Mouse (Mus musculus) kidney, adult 2 months (tissue): ENCODE data around the gene Klb. TPM values are rescaled to one million over a fixed set of nuclear protein-coding genes. Genes with fewer than 3 reads are reported as not detected.
A peak's percentile ranks its signal among the peaks of the same experiment; 100 is the strongest.

ENCODE experiments used
- DNase-seq: peaks from one replicate; pipeline ENCODE4 v3.0.0; 2021
- H3K27ac ChIP-seq: fragments of 200-500 bp; 2 replicates; pipeline ENCODE4 v1.5.1; 2012; ENCODE audit warnings: low read depth, low read length, control low read depth, inconsistent platforms; ENCODE audit not compliant: insufficient read depth
- H3K27me3 ChIP-seq: fragments of 200-500 bp; replicated peaks from 2 replicates; pipeline ENCODE4 v1.6.1; 2012; ENCODE audit warnings: mild to moderate bottlenecking, moderate library complexity, low read length, inconsistent platforms; ENCODE audit not compliant: control insufficient read depth, insufficient read depth
- H3K36me3 ChIP-seq: fragments of 200-500 bp; 2 replicates; pipeline ENCODE4 v1.6.1; 2012; ENCODE audit warnings: mild to moderate bottlenecking, moderate library complexity, low read length, inconsistent platforms; ENCODE audit not compliant: control insufficient read depth, insufficient read depth
- H3K4me1 ChIP-seq: fragments of 200-500 bp; 2 replicates; pipeline ENCODE4 v1.6.1; 2011; ENCODE audit warnings: low read length; ENCODE audit not compliant: control insufficient read depth, insufficient read depth
- H3K4me3 ChIP-seq: fragments of 200-500 bp; 2 replicates; pipeline ENCODE4 v1.5.1; 2011; ENCODE audit warnings: mild to moderate bottlenecking, low read depth, low read length, control low read depth; ENCODE audit not compliant: insufficient read depth
- CTCF ChIP-seq: fragments of 200-500 bp; conservative IDR thresholded peaks from 2 replicates; pipeline ENCODE4 v1.5.1; 2011; ENCODE audit warnings: low read depth, mild to moderate bottlenecking, control low read depth, low read length, moderate library complexity, mixed read lengths; ENCODE audit not compliant: insufficient read depth, insufficient read length
- POLR2A ChIP-seq: fragments of 200-500 bp; IDR thresholded peaks from one replicate; pipeline ENCODE4 v1.6.1; 2011; ENCODE audit warnings: low read depth, low read length, control low read depth
- WGBS: fragments of 180-500 bp; shearing (Covaris S2); methylation state at CpG from one replicate; pipeline ENCODE4 v1.1.7; 2018; 5-methylcytosine and 5-hydroxymethylcytosine counted together
- polyA plus RNA-seq: library from polyadenylated mRNA; depleted of rRNA; stranded (reverse); fragments of >200 nt; gene quantifications from 2 replicates; pipeline ENCODE4 v1.2.3, GENCODE M21; 2012

The Klb gene
- polyA plus RNA-seq, 1 experiment = 1.5 TPM

DNA sequence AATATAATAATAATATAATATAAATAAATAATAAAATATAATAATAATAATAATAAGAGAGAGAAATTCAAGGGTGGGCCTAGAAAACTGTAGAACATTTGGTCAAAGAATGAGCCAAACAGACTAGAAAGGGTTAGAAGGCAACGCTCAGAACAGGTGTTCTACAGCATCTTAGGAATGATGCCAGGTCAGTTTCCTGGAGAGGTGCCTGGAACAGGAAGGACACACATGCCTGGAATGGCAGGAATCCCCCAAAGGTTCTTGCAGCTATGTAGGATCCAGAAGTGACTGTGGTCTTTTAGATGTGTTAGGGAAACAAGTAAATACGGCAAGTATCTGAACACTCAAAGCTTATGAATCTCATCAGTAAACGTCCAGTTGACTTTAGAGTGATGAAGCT, 23.8 kb upstream of the Klb start:
- TF ChIP-seq POLR2A (no peak), CTCF (no peak)
- 54% methylated on average over 3 of the region's 3 CpGs for WGBS
- no peak overlapping the region for H3K27ac ChIP-seq
- peaks cover 7% of the 10 kb centered on the region; the same call in 1 of the 2 replicates for H3K4me1 ChIP-seq
- H3K27me3 ChIP-seq = no peaks in the 10 kb centered on the region
- H3K36me3 ChIP-seq = no peaks in the 10 kb centered on the region
- DNase-seq = peak; percentile 23
- no peak overlapping the region for H3K4me3 ChIP-seq

DNA sequence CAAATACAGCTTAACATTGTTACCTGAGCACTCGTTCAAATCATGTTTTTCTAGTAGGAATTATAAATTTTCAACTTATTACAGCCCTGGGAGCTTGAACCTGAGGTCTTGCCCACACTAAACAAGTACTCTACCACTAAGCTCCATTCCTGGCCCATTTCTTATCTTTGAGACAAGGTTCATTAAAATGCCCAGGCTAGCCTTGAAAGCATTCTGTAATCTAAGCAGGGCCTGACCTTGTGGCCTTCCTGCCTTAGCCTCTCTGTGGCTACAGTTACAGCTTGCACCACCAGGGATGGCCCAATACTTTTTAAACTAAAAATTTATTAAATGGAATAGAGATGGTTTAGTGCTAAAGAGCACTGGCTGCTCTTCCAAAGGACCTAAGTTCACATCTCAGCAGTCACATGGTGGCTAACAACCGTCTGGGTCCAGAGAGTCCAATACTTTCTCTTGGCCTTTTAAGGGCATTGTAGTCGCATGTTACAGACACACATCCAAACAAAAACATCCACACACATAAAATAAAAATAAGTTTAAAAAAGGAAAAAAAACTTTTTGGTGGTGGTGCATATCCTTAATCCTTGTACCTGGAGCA, 23.3 kb upstream of the Klb start:
- H3K4me1 ChIP-seq = peaks cover 7% of the 10 kb centered on the region; the same call in 1 of the 2 replicates
- TF ChIP-seq POLR2A (no peak), CTCF (no peak)
- no peaks in the 10 kb centered on the region for H3K36me3 ChIP-seq
- DNase-seq = peak; percentile 68
- H3K4me3 ChIP-seq = no peak overlapping the region
- 56% methylated on average over 3 of the region's 3 CpGs for WGBS
- no peaks in the 10 kb centered on the region for H3K27me3 ChIP-seq
- no peak overlapping the region for H3K27ac ChIP-seq

DNA sequence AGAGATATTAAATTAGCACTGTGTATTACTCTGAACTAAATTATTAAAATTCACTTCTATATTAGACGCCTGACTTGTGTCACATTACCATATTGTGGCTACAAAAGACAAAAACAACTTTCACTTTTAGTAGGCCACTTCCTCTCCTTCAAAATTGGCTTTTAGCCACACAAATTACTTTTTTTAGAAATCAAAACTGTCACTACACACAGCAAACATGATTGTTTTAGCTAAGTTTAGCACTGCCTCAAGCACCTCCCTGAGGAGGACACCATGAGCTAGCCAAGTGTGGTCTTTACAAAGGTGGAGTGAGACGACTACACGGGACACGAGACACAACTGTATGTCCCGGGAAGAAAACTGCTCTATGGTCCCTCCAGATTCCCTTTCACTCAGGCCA, 21.9 kb upstream of the Klb start:
- no peaks in the 10 kb centered on the region for H3K36me3 ChIP-seq
- TF ChIP-seq POLR2A (no peak), CTCF (no peak)
- H3K27me3 ChIP-seq = no peaks in the 10 kb centered on the region
- WGBS = 54% methylated on average over 5 of the region's 5 CpGs
- peak overlapping the region; percentile 33; the same call in 1 of the 2 replicates for H3K4me3 ChIP-seq
- peaks cover 7% of the 10 kb centered on the region; the same call in 1 of the 2 replicates for H3K4me1 ChIP-seq
- peak overlapping the region; percentile 72; the same call in 1 of the 2 replicates for H3K27ac ChIP-seq
- peak; percentile 49 for DNase-seq

DNA sequence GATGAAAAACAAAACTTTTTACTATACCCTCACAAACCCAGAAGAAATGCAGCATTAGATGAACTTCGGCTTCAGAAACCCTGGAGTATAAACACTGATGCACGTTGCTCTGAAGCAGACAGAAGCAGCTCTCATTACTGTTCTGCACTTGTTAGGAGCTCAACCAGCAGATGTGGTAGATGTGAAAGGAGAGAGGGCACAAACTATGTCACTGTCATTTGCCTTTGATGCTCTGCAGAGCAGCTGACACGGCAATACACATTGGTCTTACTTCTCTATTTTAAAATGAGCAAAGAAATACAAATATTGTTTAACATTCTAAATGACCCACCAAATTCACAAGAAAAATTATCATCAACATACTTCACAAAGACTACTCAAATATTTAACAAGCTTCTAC, 18.1 kb upstream of the Klb start:
- no peak for DNase-seq
- H3K4me1 ChIP-seq = 0 out of 2 replicates have a peak, but pooled peaks cover 3% of the 10 kb centered on the region
- no peak overlapping the region for H3K27ac ChIP-seq
- no peaks in the 10 kb centered on the region for H3K27me3 ChIP-seq
- no peaks in the 10 kb centered on the region for H3K36me3 ChIP-seq
- no peak overlapping the region for H3K4me3 ChIP-seq
- no peak for TF ChIP-seq POLR2A
- no peak for TF ChIP-seq CTCF
- 72% methylated on average over 3 of the region's 3 CpGs for WGBS

DNA sequence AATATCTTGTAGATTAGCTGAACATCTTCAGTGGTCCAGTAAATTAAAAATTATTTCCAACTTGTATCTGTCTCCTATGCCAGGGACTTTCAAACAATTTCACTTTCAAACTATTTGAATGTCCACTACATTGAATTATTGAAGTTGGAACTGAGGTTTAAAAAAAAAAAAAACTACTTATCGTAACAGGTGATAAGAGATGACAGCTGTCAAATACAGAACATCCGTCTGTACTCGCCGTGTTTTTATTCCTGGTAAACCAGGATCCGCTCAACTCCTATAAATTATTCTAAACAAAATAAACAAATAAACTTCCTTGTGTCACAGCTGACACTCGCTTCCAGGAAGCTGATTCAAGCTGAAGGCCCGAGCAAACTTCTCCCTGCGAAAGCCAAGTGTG, 13.3 kb upstream of the Klb start:
- DNase-seq = no peak
- H3K4me3 ChIP-seq = peak overlapping the region; percentile 89
- no peaks in the 10 kb centered on the region for H3K4me1 ChIP-seq
- no peaks in the 10 kb centered on the region for H3K36me3 ChIP-seq
- WGBS = 2% methylated on average over 8 of the region's 8 CpGs
- no peak overlapping the region for H3K27ac ChIP-seq
- no peak for TF ChIP-seq CTCF
- TF ChIP-seq POLR2A = no peak
- H3K27me3 ChIP-seq = no peaks in the 10 kb centered on the region

DNA sequence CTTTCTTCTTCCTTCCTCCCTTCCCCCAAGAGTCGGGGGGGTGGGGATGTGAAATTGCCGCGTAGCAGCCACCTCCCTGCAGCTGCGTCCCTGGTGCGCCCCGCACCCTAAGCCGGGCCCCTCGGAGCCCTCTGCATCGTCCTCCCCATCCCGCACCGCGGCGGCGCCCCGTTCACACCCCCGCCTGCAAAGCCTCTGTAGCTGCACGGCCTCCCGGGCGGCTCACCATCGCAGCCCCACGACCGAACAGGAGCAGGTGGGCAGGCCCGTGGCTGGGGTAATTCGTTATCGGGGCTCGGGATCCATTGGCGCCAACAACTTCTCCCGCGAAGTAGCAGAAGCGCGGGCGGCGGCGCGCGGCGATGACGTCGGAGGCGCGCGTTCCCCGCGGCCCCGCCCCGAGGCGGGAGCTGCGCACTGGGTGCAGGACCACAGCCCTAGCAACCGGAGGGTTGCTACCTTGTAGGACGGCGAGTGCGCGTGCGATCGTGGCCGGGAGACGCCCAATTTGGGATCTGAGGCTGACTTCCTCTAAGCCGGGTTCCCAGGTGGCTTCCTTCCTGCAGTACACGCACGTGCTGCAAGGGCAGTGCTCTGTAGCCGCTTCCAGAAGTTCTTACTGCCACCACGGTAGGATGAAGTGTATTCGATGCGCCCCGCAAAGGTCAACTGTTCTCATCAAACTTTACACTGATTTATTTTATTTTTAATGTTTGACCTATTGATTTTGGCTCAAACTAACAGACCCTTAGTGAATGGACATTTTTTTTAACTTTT, 12.6 kb upstream of the Klb start, which contains the start of gene Rfc1:
Gene Rfc1 (minus strand): TSS at position 373 of the 777 bp plus-strand sequence.
- H3K4me3 ChIP-seq = peak within 1 kb of the TSS; percentile 89
- H3K4me1 ChIP-seq = no peaks in the 10 kb centered on the region
- H3K36me3 ChIP-seq = no peaks in the 10 kb centered on the region
- no peaks in the 10 kb centered on the region for H3K27me3 ChIP-seq
- under 1% methylated on average over 65 of the region's 65 CpGs for WGBS
- DNase-seq = peak; percentile 93
- no peak within 1 kb of the TSS for H3K27ac ChIP-seq
- TF ChIP-seq POLR2A (no peak), CTCF (no peak)

DNA sequence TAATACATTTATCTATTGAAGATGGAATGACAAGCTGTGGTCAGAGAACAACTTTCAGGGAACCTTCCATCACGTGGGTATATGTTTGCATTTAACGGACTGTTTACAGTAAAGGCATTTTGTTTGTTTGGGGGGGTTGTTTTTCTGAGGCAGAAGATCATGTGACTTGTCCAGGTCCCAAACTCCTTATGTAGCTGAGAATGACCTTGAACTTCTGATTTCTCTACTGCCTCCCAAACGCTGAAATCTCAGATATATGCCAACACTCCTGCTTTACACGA, 12.1 kb upstream of the Klb start:
- H3K4me1 ChIP-seq = no peaks in the 10 kb centered on the region

More for the DNA sequence above, 12.1 kb upstream of the Klb start:
- Histone ChIP-seq H3K27me3 (no peaks in the 10 kb centered on the region), H3K36me3 (no peaks in the 10 kb centered on the region), H3K27ac (no peak overlapping the region), H3K4me3 (no peak overlapping the region)
- no peak for DNase-seq
- no peak for TF ChIP-seq CTCF
- TF ChIP-seq POLR2A = no peak
- WGBS = 16% methylated on average over 4 of the region's 4 CpGs
